Mouse (Mus musculus) ES-E14 (cell line): ENCODE results near the gene Slc5a1.

Experiments
- CHD2 ChIP-seq: IDR thresholded peaks from 2 replicates; pipeline ENCODE4 v1.6.1; 2014; ENCODE audit warnings: mild to moderate bottlenecking, low read depth, low read length, inconsistent platforms
- HCFC1 ChIP-seq: IDR thresholded peaks from 2 replicates; pipeline ENCODE4 v1.6.1; 2012; ENCODE audit warnings: low read length, inconsistent platforms, borderline replicate concordance; ENCODE audit not compliant: insufficient read depth
- MAFK ChIP-seq: IDR thresholded peaks from 2 replicates; pipeline ENCODE4 v1.6.1; 2014; ENCODE audit warnings: mild to moderate bottlenecking, low read depth, low read length, inconsistent platforms; ENCODE audit not compliant: insufficient read depth
- ZC3H11A ChIP-seq: IDR thresholded peaks from 2 replicates; pipeline ENCODE4 v1.6.1; 2012; ENCODE audit warnings: low read depth, mild to moderate bottlenecking, inconsistent platforms, low read length, borderline replicate concordance
- ZNF384 ChIP-seq: IDR thresholded peaks from 2 replicates; pipeline ENCODE4 v1.6.1; 2012; ENCODE audit warnings: low read depth, low read length, inconsistent platforms

GRCm38 (mm10) chr5:33056126-33056765 is 47.8 kb upstream of the Slc5a1 start:
- TF ChIP-seq CHD2: no peak
- no peak for TF ChIP-seq ZNF384
- no peak for TF ChIP-seq ZC3H11A
- TF ChIP-seq MAFK: no peak
- TF ChIP-seq HCFC1: no peak
